Mouse (Mus musculus): ENCODE measurements around the gene Spop. TPM values are rescaled to one million over a fixed set of nuclear protein-coding genes. Genes with fewer than 3 reads are reported as not detected.
A peak's percentile ranks its signal among the peaks of the same experiment; 100 is the strongest.

Gene Spop
- polyA plus RNA-seq, 1 experiment from 2014 or later, result 62.0 TPM

DNA sequence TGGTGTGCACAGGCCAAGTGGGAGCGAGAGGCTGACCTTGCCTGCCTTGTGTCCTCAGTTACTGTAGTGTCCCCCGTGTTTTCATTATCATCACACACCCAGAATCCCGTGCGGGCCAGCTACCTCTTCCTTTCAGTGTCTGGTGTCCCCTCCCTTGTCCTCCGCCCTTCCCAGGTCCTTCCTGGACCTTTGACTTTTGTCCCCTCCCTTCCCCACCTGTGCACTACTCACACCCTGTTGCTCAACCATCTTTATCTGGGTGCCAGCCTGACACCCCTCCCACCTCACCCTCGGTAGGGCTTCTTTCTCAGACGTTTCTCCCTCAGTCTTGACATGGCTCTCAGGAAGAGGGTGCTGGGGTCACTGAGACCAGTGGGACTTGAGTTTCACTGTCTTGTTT, 26.5 kb upstream of the Spop start:
- WGBS, result 94% methylated on average over 7 of the region's 7 CpGs
- peaks cover 8% of the 10 kb centered on the region; the same call in 1 of the 2 replicates for H3K4me1 ChIP-seq (ENCODE audit: control insufficient read depth, insufficient read depth, low read length)
- H3K4me2 ChIP-seq (ENCODE audit: low read length), result no peak overlapping the region
- H3K9ac ChIP-seq (ENCODE audit: low read length), result no peak overlapping the region
- no peak for DNase-seq (ENCODE audit: low spot score)
- no peaks in the 10 kb centered on the region for H3K27me3 ChIP-seq (replicated peaks; ENCODE audit: control insufficient read depth, insufficient read depth, low read length)
- ATAC-seq, result no peak
- H3K4me3 ChIP-seq (ENCODE audit: low read depth, low read length), result no peak overlapping the region
- H3K9me3 ChIP-seq (replicated peaks; ENCODE audit: control insufficient read depth, low read length), result no peaks in the 10 kb centered on the region
- peaks cover 57% of the 10 kb centered on the region for H3K36me3 ChIP-seq (ENCODE audit: control insufficient read depth, insufficient read depth, low read length)
- H3K27ac ChIP-seq (ENCODE audit: low read depth, low read length), result no peak overlapping the region

GRCm38 (mm10) chr11:95389006-95389405, 24.9 kb upstream of the Spop start:
- no peak overlapping the region for H3K4me3 ChIP-seq (ENCODE audit: low read depth, low read length)
- no peaks in the 10 kb centered on the region for H3K9me3 ChIP-seq (replicated peaks; ENCODE audit: control insufficient read depth, low read length)
- ATAC-seq, result no peak
- DNase-seq (ENCODE audit: low spot score), result peak; percentile 28
- no peak overlapping the region for H3K4me2 ChIP-seq (ENCODE audit: low read length)
- peaks cover 14% of the 10 kb centered on the region; the same call in 1 of the 2 replicates for H3K4me1 ChIP-seq (ENCODE audit: control insufficient read depth, insufficient read depth, low read length)
- H3K27me3 ChIP-seq (replicated peaks; ENCODE audit: control insufficient read depth, insufficient read depth, low read length), result no peaks in the 10 kb centered on the region
- H3K9ac ChIP-seq (ENCODE audit: low read length), result no peak overlapping the region
- peaks cover 63% of the 10 kb centered on the region for H3K36me3 ChIP-seq (ENCODE audit: control insufficient read depth, insufficient read depth, low read length)
- WGBS, result 74% methylated on average over 3 of the region's 3 CpGs
- H3K27ac ChIP-seq (ENCODE audit: low read depth, low read length), result no peak overlapping the region

DNA sequence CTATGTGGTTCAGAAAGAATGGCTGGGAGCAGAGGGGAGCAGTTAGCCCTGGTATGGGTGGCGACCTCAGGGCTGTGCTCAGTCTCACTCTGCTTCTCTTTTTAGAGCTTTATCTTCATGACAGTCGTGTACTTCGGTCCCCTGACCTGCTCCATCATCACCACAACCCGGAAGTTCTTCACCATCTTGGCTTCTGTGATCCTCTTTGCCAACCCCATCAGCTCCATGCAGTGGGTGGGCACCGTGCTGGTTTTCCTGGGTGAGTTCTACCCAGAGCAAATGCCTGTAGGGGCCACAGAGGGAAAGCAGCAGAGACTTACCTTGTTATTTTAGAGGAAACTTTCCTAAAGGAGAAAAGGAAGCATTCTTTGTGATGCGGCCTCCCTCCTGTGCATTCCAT, 23.5 kb upstream of the Spop start:
- whole genome bisulfite sequencing, result 97% methylated on average over 6 of the region's 6 CpGs
- Histone ChIP-seq H3K9ac (ENCODE audit: low read length) (no peak overlapping the region), H3K27ac (ENCODE audit: low read depth, low read length) (no peak overlapping the region), H3K9me3 (replicated peaks; ENCODE audit: control insufficient read depth, low read length) (no peaks in the 10 kb centered on the region), H3K27me3 (replicated peaks; ENCODE audit: control insufficient read depth, insufficient read depth, low read length) (no peaks in the 10 kb centered on the region), H3K4me3 (ENCODE audit: low read depth, low read length) (no peak overlapping the region), H3K36me3 (ENCODE audit: control insufficient read depth, insufficient read depth, low read length) (peaks cover 63% of the 10 kb centered on the region), H3K4me1 (ENCODE audit: control insufficient read depth, insufficient read depth, low read length) (peaks cover 13% of the 10 kb centered on the region; the same call in 1 of the 2 replicates), H3K4me2 (ENCODE audit: low read length) (no peak overlapping the region)
- no peak for ATAC-seq
- DNase-seq (ENCODE audit: low spot score), result no peak

DNA sequence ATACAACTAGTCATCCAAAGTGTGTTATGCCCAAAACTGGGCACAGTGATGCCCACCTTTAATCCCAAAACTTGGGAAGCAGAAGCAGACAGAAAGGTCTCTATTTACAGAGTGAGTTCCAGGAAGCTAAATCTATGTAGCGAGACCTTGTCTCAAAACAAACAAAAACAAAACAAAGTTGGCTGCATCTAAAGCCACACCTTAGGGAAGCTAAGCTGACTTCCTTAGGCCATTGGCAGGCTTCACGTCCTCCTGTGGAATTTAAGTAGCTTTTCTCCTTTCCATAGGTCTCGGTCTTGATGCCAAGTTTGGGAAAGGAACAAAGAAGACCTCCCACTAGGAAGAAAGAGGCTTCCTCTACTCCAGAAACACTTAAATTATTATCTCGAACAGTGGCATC, 22.7 kb upstream of the Spop start:
- peak overlapping the region; percentile 59; the same call in 1 of the 2 replicates for H3K27ac ChIP-seq (ENCODE audit: low read depth, low read length)
- no peaks in the 10 kb centered on the region for H3K9me3 ChIP-seq (replicated peaks; ENCODE audit: control insufficient read depth, low read length)
- DNase-seq (ENCODE audit: low spot score) (no peak), ATAC-seq (no peak)
- no peaks in the 10 kb centered on the region for H3K27me3 ChIP-seq (replicated peaks; ENCODE audit: control insufficient read depth, insufficient read depth, low read length)
- H3K4me2 ChIP-seq (ENCODE audit: low read length), result no peak overlapping the region
- no peak overlapping the region for H3K9ac ChIP-seq (ENCODE audit: low read length)
- WGBS, result 69% methylated on average over 4 of the region's 4 CpGs
- H3K4me1 ChIP-seq (ENCODE audit: control insufficient read depth, insufficient read depth, low read length), result peaks cover 7% of the 10 kb centered on the region; the same call in 1 of the 2 replicates
- H3K4me3 ChIP-seq (ENCODE audit: low read depth, low read length), result no peak overlapping the region
- H3K36me3 ChIP-seq (ENCODE audit: control insufficient read depth, insufficient read depth, low read length), result peaks cover 63% of the 10 kb centered on the region

DNA sequence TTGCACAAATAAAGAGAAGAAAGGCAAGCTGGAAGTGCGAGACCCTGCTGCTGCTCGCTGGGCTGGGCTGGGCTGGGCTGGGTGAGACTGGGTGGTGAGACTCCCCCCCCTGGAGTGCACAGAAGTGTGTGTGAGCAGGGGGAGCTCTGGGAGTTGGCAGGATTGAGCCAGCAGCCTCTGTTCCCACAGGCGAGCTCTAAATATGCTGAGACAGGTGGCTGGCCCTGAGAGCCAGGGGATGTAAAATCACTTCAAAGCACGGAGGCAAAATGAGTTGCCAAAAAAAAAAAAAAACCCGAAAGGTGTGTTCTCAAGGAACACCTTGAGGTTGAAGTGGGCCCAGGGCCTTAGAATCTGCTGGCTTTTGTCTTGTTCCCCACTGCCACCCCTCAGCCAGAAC, 22.1 kb upstream of the Spop start:
- H3K27ac ChIP-seq (ENCODE audit: low read depth, low read length), result peak overlapping the region; percentile 59
- peaks cover 59% of the 10 kb centered on the region for H3K36me3 ChIP-seq (ENCODE audit: control insufficient read depth, insufficient read depth, low read length)
- no peak overlapping the region for H3K9ac ChIP-seq (ENCODE audit: low read length)
- WGBS, result 52% methylated on average over 5 of the region's 5 CpGs
- ATAC-seq (peak; percentile 75; the same call in 1 of the 2 replicates), DNase-seq (ENCODE audit: low spot score) (peak; percentile 62)
- peaks cover 7% of the 10 kb centered on the region; the same call in 1 of the 2 replicates for H3K4me1 ChIP-seq (ENCODE audit: control insufficient read depth, insufficient read depth, low read length)
- H3K9me3 ChIP-seq (replicated peaks; ENCODE audit: control insufficient read depth, low read length), result no peaks in the 10 kb centered on the region
- no peaks in the 10 kb centered on the region for H3K27me3 ChIP-seq (replicated peaks; ENCODE audit: control insufficient read depth, insufficient read depth, low read length)
- no peak overlapping the region for H3K4me3 ChIP-seq (ENCODE audit: low read depth, low read length)
- no peak overlapping the region for H3K4me2 ChIP-seq (ENCODE audit: low read length)

DNA sequence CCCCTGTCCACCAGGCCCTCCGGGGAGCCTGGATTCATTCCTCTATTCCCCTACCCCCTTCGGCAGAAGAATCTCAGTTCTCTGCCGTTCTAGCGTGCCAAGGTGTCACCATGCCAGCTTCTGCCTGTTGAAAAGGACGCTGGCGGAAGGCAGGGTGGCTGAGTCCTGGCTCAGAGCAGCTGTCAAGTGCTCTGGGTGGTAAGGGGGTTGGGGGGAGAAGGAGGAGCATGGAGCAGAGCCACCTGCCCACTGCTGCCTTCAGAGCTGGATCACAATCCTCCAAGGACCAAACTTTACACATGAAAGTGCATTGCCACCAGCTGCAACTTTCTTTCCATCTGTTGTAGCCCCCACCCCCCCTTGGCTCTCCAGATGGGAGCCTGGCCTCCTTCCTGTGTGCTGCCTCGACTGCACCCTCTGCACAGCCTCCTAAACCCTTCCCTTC, 21.6 kb upstream of the Spop start:
- H3K9me3 ChIP-seq (replicated peaks; ENCODE audit: control insufficient read depth, low read length), result no peaks in the 10 kb centered on the region
- peaks cover 54% of the 10 kb centered on the region for H3K36me3 ChIP-seq (ENCODE audit: control insufficient read depth, insufficient read depth, low read length)
- peak overlapping the region; percentile 59 for H3K27ac ChIP-seq (ENCODE audit: low read depth, low read length)
- no peak overlapping the region for H3K4me3 ChIP-seq (ENCODE audit: low read depth, low read length)
- ATAC-seq (peak; percentile 74), DNase-seq (ENCODE audit: low spot score) (peak; percentile 83)
- H3K4me1 ChIP-seq (ENCODE audit: control insufficient read depth, insufficient read depth, low read length), result peaks cover 7% of the 10 kb centered on the region; the same call in 1 of the 2 replicates
- no peak overlapping the region for H3K9ac ChIP-seq (ENCODE audit: low read length)
- H3K4me2 ChIP-seq (ENCODE audit: low read length), result no peak overlapping the region
- H3K27me3 ChIP-seq (replicated peaks; ENCODE audit: control insufficient read depth, insufficient read depth, low read length), result no peaks in the 10 kb centered on the region
- WGBS, result 37% methylated on average over 7 of the region's 7 CpGs

DNA sequence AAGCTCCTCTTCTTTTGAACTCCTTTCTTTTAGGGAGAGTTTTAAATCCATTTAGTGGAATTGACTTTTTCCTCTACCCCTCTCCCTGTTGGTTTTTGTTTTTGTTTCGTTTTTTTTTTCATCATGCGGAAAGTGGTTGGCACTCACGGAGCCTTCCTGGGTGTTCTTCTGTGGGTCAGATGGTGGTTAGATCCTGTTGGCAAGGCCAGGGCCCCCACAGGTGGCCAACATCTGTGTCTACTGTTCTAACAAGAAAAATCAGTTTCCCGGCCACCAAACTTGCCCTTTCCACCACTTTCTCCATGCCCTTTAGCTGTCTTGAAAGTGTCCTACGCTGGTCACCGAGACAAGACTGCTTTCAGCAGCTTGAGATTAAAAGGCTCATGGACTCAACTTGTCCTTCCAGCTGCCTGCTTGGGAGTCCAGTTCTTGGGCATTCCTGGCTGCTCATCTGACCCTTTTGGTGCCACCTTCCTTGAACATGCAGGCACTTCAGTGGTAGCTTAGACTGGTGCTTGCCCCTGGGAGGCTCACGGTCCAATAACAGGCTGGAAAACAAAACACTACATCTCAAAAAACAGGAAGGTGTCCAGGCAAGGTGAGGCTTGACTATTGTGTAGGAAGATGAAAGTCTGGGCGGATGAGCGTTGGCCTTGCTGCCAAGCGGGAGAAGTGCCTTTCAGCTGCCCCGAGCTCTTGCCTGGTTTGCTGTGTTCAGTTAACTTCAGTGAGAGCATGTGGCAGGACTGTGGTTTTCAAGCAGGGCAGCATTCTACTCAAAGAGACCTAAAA, 21.0 kb upstream of the Spop start:
- WGBS, result 76% methylated on average over 11 of the region's 11 CpGs
- peak overlapping the region; percentile 25; the same call in 1 of the 2 replicates for H3K9ac ChIP-seq (ENCODE audit: low read length)
- H3K36me3 ChIP-seq (ENCODE audit: control insufficient read depth, insufficient read depth, low read length), result peaks cover 48% of the 10 kb centered on the region
- H3K4me2 ChIP-seq (ENCODE audit: low read length), result no peak overlapping the region
- H3K9me3 ChIP-seq (replicated peaks; ENCODE audit: control insufficient read depth, low read length), result no peaks in the 10 kb centered on the region
- no peak for DNase-seq (ENCODE audit: low spot score)
- H3K4me1 ChIP-seq (ENCODE audit: control insufficient read depth, insufficient read depth, low read length), result peaks cover 7% of the 10 kb centered on the region; the same call in 1 of the 2 replicates
- peak overlapping the region; percentile 59; the same call in 1 of the 2 replicates for H3K27ac ChIP-seq (ENCODE audit: low read depth, low read length)
- H3K27me3 ChIP-seq (replicated peaks; ENCODE audit: control insufficient read depth, insufficient read depth, low read length), result no peaks in the 10 kb centered on the region
- no peak for ATAC-seq
- H3K4me3 ChIP-seq (ENCODE audit: low read depth, low read length), result no peak overlapping the region

GRCm38 (mm10) chr11:95393500-95393816, 20.4 kb upstream of the Spop start:
- ATAC-seq (no peak), DNase-seq (ENCODE audit: low spot score) (no peak)
- Histone ChIP-seq H3K4me3 (ENCODE audit: low read depth, low read length) (no peak overlapping the region), H3K27ac (ENCODE audit: low read depth, low read length) (no peak overlapping the region), H3K4me2 (ENCODE audit: low read length) (no peak overlapping the region), H3K27me3 (replicated peaks; ENCODE audit: control insufficient read depth, insufficient read depth, low read length) (no peaks in the 10 kb centered on the region), H3K9me3 (replicated peaks; ENCODE audit: control insufficient read depth, low read length) (no peaks in the 10 kb centered on the region), H3K36me3 (ENCODE audit: control insufficient read depth, insufficient read depth, low read length) (peaks cover 42% of the 10 kb centered on the region), H3K4me1 (ENCODE audit: control insufficient read depth, insufficient read depth, low read length) (peaks cover 7% of the 10 kb centered on the region; the same call in 1 of the 2 replicates), H3K9ac (ENCODE audit: low read length) (peak overlapping the region; percentile 25; the same call in 1 of the 2 replicates)
- WGBS, result 39% methylated on average over 5 of the region's 5 CpGs

GRCm38 (mm10) chr11:95394112-95394511, 19.8 kb upstream of the Spop start:
- H3K36me3 ChIP-seq (ENCODE audit: control insufficient read depth, insufficient read depth, low read length), result peaks cover 37% of the 10 kb centered on the region
- ATAC-seq (no peak), DNase-seq (ENCODE audit: low spot score) (no peak)
- no peak overlapping the region for H3K27ac ChIP-seq (ENCODE audit: low read depth, low read length)
- H3K27me3 ChIP-seq (replicated peaks; ENCODE audit: control insufficient read depth, insufficient read depth, low read length), result no peaks in the 10 kb centered on the region
- 70% methylated on average over 5 of the region's 5 CpGs for WGBS
- no peak overlapping the region for H3K4me2 ChIP-seq (ENCODE audit: low read length)
- no peak overlapping the region for H3K4me3 ChIP-seq (ENCODE audit: low read depth, low read length)
- H3K9me3 ChIP-seq (replicated peaks; ENCODE audit: control insufficient read depth, low read length), result no peaks in the 10 kb centered on the region
- H3K4me1 ChIP-seq (ENCODE audit: control insufficient read depth, insufficient read depth, low read length), result peaks cover 7% of the 10 kb centered on the region; the same call in 1 of the 2 replicates
- no peak overlapping the region for H3K9ac ChIP-seq (ENCODE audit: low read length)

Data from forebrain, embryonic 14.5 days (tissue).